Mouse (Mus musculus): ENCODE measurements around the gene Uba52. TPM values are rescaled to one million over a fixed set of nuclear protein-coding genes. Genes with fewer than 3 reads are reported as not detected.

The Uba52 gene
- 977 and 1,552 TPM in 2 replicates for polyA plus RNA-seq (2012; ENCODE audit: insufficient read depth, insufficient read length, missing spikeins)

GRCm38 (mm10) chr8:70510228-70510915 lies at the start of gene Uba52:
Gene Uba52, minus strand, starts transcription at chr8:70510801.
- Histone ChIP-seq H3K4me3 (ENCODE audit: insufficient read depth, low read depth, low read length) (peak within 1 kb of the TSS; percentile 97), H3K27ac (replicated peaks; ENCODE audit: low read depth, low read length) (peak within 1 kb of the TSS; percentile 98), H3K4me1 (ENCODE audit: control insufficient read depth, insufficient read depth, insufficient read length, low read length) (peaks cover 18% of the 10 kb centered on the region)

GRCm38 (mm10) chr8:70560096-70560495 lies 49.5 kb upstream of the Uba52 start:
- peaks cover 64% of the 10 kb centered on the region for H3K4me1 ChIP-seq (ENCODE audit: control insufficient read depth, insufficient read depth, insufficient read length, low read length)
- peak overlapping the region; percentile 7; the same call in 1 of the 2 replicates for H3K27ac ChIP-seq (replicated peaks; ENCODE audit: low read depth, low read length)
- no peak overlapping the region for H3K4me3 ChIP-seq (ENCODE audit: insufficient read depth, low read depth, low read length)

- Histone ChIP-seq H3K4me3 (ENCODE audit: insufficient read depth, low read depth, low read length) (no peak overlapping the region), H3K27ac (replicated peaks; ENCODE audit: low read depth, low read length) (no peak overlapping the region), H3K4me1 (ENCODE audit: control insufficient read depth, insufficient read depth, insufficient read length, low read length) (peaks cover 58% of the 10 kb centered on the region)
Observed at GRCm38 (mm10) chr8:70558983-70559382, 48.4 kb upstream of the Uba52 start.

GRCm38 (mm10) chr8:70558334-70558733 lies 47.7 kb upstream of the Uba52 start:
- Histone ChIP-seq H3K4me1 (ENCODE audit: control insufficient read depth, insufficient read depth, insufficient read length, low read length) (peaks cover 59% of the 10 kb centered on the region), H3K4me3 (ENCODE audit: insufficient read depth, low read depth, low read length) (no peak overlapping the region), H3K27ac (replicated peaks; ENCODE audit: low read depth, low read length) (0 out of 2 replicates have a peak overlapping the region, but pooled peaks have one; percentile 8)

- no peak overlapping the region for H3K27ac ChIP-seq (replicated peaks; ENCODE audit: low read depth, low read length)
- peaks cover 54% of the 10 kb centered on the region for H3K4me1 ChIP-seq (ENCODE audit: control insufficient read depth, insufficient read depth, insufficient read length, low read length)
- H3K4me3 ChIP-seq (ENCODE audit: insufficient read depth, low read depth, low read length), result no peak overlapping the region
Observed at GRCm38 (mm10) chr8:70555079-70555747, 44.6 kb upstream of the Uba52 start.

GRCm38 (mm10) chr8:70553740-70554139 lies 43.1 kb upstream of the Uba52 start:
- peaks cover 45% of the 10 kb centered on the region for H3K4me1 ChIP-seq (ENCODE audit: control insufficient read depth, insufficient read depth, insufficient read length, low read length)
- H3K27ac ChIP-seq (replicated peaks; ENCODE audit: low read depth, low read length), result no peak overlapping the region
- no peak overlapping the region for H3K4me3 ChIP-seq (ENCODE audit: insufficient read depth, low read depth, low read length)

GRCm38 (mm10) chr8:70552836-70553235 lies 42.2 kb upstream of the Uba52 start:
- Histone ChIP-seq H3K4me1 (ENCODE audit: control insufficient read depth, insufficient read depth, insufficient read length, low read length) (peaks cover 43% of the 10 kb centered on the region), H3K27ac (replicated peaks; ENCODE audit: low read depth, low read length) (no peak overlapping the region), H3K4me3 (ENCODE audit: insufficient read depth, low read depth, low read length) (no peak overlapping the region)

GRCm38 (mm10) chr8:70551558-70552161 lies 41.1 kb upstream of the Uba52 start:
- Histone ChIP-seq H3K27ac (replicated peaks; ENCODE audit: low read depth, low read length) (peak overlapping the region; percentile 20), H3K4me3 (ENCODE audit: insufficient read depth, low read depth, low read length) (no peak overlapping the region), H3K4me1 (ENCODE audit: control insufficient read depth, insufficient read depth, insufficient read length, low read length) (peaks cover 48% of the 10 kb centered on the region)

GRCm38 (mm10) chr8:70549412-70550184 lies 39.0 kb upstream of the Uba52 start:
- Histone ChIP-seq H3K27ac (replicated peaks; ENCODE audit: low read depth, low read length) (no peak overlapping the region), H3K4me1 (ENCODE audit: control insufficient read depth, insufficient read depth, insufficient read length, low read length) (peaks cover 56% of the 10 kb centered on the region), H3K4me3 (ENCODE audit: insufficient read depth, low read depth, low read length) (no peak overlapping the region)

- H3K4me1 ChIP-seq (ENCODE audit: control insufficient read depth, insufficient read depth, insufficient read length, low read length), result peaks cover 55% of the 10 kb centered on the region
- H3K4me3 ChIP-seq (ENCODE audit: insufficient read depth, low read depth, low read length), result no peak overlapping the region
- H3K27ac ChIP-seq (replicated peaks; ENCODE audit: low read depth, low read length), result no peak overlapping the region
Observed at GRCm38 (mm10) chr8:70547762-70548161, 37.2 kb upstream of the Uba52 start.

- peaks cover 44% of the 10 kb centered on the region for H3K4me1 ChIP-seq (ENCODE audit: control insufficient read depth, insufficient read depth, insufficient read length, low read length)
- H3K27ac ChIP-seq (replicated peaks; ENCODE audit: low read depth, low read length), result no peak overlapping the region
- H3K4me3 ChIP-seq (ENCODE audit: insufficient read depth, low read depth, low read length), result no peak overlapping the region
Observed at GRCm38 (mm10) chr8:70546412-70546811, 35.8 kb upstream of the Uba52 start.

- peaks cover 47% of the 10 kb centered on the region for H3K4me1 ChIP-seq (ENCODE audit: control insufficient read depth, insufficient read depth, insufficient read length, low read length)
- H3K4me3 ChIP-seq (ENCODE audit: insufficient read depth, low read depth, low read length), result no peak overlapping the region
- H3K27ac ChIP-seq (replicated peaks; ENCODE audit: low read depth, low read length), result peak overlapping the region; percentile 83
Observed at GRCm38 (mm10) chr8:70544200-70544687, 33.6 kb upstream of the Uba52 start.

- H3K4me1 ChIP-seq (ENCODE audit: control insufficient read depth, insufficient read depth, insufficient read length, low read length), result peaks cover 38% of the 10 kb centered on the region
- H3K4me3 ChIP-seq (ENCODE audit: insufficient read depth, low read depth, low read length), result peak overlapping the region; percentile 87
- 0 out of 2 replicates have a peak overlapping the region, but pooled peaks have one; percentile 7 for H3K27ac ChIP-seq (replicated peaks; ENCODE audit: low read depth, low read length)
Observed at GRCm38 (mm10) chr8:70541081-70541480, 30.5 kb upstream of the Uba52 start.

GRCm38 (mm10) chr8:70540507-70541071 lies 30.0 kb upstream of the Uba52 start:
- peaks cover 35% of the 10 kb centered on the region for H3K4me1 ChIP-seq (ENCODE audit: control insufficient read depth, insufficient read depth, insufficient read length, low read length)
- H3K27ac ChIP-seq (replicated peaks; ENCODE audit: low read depth, low read length), result peak overlapping the region; percentile 7
- H3K4me3 ChIP-seq (ENCODE audit: insufficient read depth, low read depth, low read length), result peak overlapping the region; percentile 87

Measured in brown adipose tissue, adult 24 weeks (tissue).